Mouse (Mus musculus) embryonic fibroblast, embryonic 13.5 days (primary cell): ENCODE results near the gene Rgs6.

Experiments used
- CTCF ChIP-seq: IDR thresholded peaks from 2 replicates; pipeline ENCODE4 v1.5.1; 2011; ENCODE audit warnings: mild to moderate bottlenecking, control low read depth, low read length, moderate library complexity, borderline replicate concordance; ENCODE audit not compliant: insufficient read depth
- POLR2A ChIP-seq: IDR thresholded peaks from 2 replicates; pipeline ENCODE4 v1.6.1; 2011; ENCODE audit warnings: low read depth, mild to moderate bottlenecking, control low read depth, low read length, moderate library complexity

DNA sequence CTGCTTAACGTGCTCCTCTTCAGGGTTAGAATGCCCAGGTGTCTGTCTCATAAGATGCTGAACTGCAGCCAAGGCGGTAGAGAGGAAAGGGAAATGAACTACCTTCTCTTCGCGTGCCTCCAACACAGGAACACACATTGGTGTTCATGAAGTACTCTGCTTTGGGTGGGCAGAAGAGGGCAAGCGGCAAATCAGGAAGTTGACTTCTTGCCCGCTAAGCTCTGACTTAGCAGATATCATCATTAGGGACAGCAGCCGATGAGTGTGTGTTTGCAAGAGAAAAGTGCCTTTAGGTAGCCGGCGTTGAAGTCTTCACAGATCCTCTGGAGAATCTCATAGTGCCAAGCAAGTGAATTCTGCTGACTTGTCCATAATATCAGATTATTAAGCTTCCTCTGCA, 562.7 kb downstream of the Rgs6 start:
- TF ChIP-seq POLR2A (no peak), CTCF (no peak)
